Mouse (Mus musculus): ENCODE measurements at regions not wholly inside any gene's neighbourhood (a gene's known extent, or its start where the extent isn't known, plus 50 kb on each side); places are given as distances from the start of the nearest gene placed in this dataset.

GRCm38 (mm10) chr10:39250039-39250438 lies 86.4 kb upstream of the Ccn6 start:
- DNase-seq (ENCODE audit: extremely low spot score, low spot score) = no peak

GRCm38 (mm10) chr10:39248486-39248885 lies 84.9 kb upstream of the Ccn6 start:
- DNase-seq (ENCODE audit: extremely low spot score, low spot score) = no peak

- no peak for DNase-seq (ENCODE audit: extremely low spot score, low spot score)
Measured at GRCm38 (mm10) chr10:39246984-39247383, 83.4 kb upstream of the Ccn6 start.

GRCm38 (mm10) chr10:39245141-39245540 lies 81.5 kb upstream of the Ccn6 start:
- no peak for DNase-seq (ENCODE audit: extremely low spot score, low spot score)

- DNase-seq (ENCODE audit: extremely low spot score, low spot score) = no peak
Measured at GRCm38 (mm10) chr10:39244061-39244460, 80.5 kb upstream of the Ccn6 start.

- DNase-seq (ENCODE audit: extremely low spot score, low spot score) = no peak
Measured at GRCm38 (mm10) chr10:39242398-39242797, 78.8 kb upstream of the Ccn6 start.

- DNase-seq (ENCODE audit: extremely low spot score, low spot score) = no peak
Measured at GRCm38 (mm10) chr10:39241922-39242321, 78.3 kb upstream of the Ccn6 start.

- no peak for DNase-seq (ENCODE audit: extremely low spot score, low spot score)
Measured at GRCm38 (mm10) chr10:39241486-39241885, 77.9 kb upstream of the Ccn6 start.

GRCm38 (mm10) chr10:39240966-39241365 lies 77.4 kb upstream of the Ccn6 start:
- no peak for DNase-seq (ENCODE audit: extremely low spot score, low spot score)

GRCm38 (mm10) chr10:39240178-39240791 lies 76.7 kb upstream of the Ccn6 start:
- DNase-seq (ENCODE audit: extremely low spot score, low spot score) = peak; percentile 36

GRCm38 (mm10) chr10:39239498-39240177 lies 76.0 kb upstream of the Ccn6 start:
- peak; percentile 82 for DNase-seq (ENCODE audit: extremely low spot score, low spot score)

GRCm38 (mm10) chr10:39238596-39238995 lies 75.0 kb upstream of the Ccn6 start:
- no peak for DNase-seq (ENCODE audit: extremely low spot score, low spot score)

- DNase-seq (ENCODE audit: extremely low spot score, low spot score) = no peak
Measured at GRCm38 (mm10) chr10:39237549-39237948, 74.0 kb upstream of the Ccn6 start.

- no peak for DNase-seq (ENCODE audit: extremely low spot score, low spot score)
Measured at GRCm38 (mm10) chr10:39233926-39234450, 70.4 kb upstream of the Ccn6 start.

- no peak for DNase-seq (ENCODE audit: extremely low spot score, low spot score)
Measured at GRCm38 (mm10) chr10:39233191-39233590, 69.6 kb upstream of the Ccn6 start.

GRCm38 (mm10) chr10:39230634-39231410 lies 67.2 kb upstream of the Ccn6 start:
- no peak for DNase-seq (ENCODE audit: extremely low spot score, low spot score)

- no peak for DNase-seq (ENCODE audit: extremely low spot score, low spot score)
Measured at GRCm38 (mm10) chr10:39229233-39229632, 65.6 kb upstream of the Ccn6 start.

GRCm38 (mm10) chr10:39228027-39228426 lies 64.4 kb upstream of the Ccn6 start:
- DNase-seq (ENCODE audit: extremely low spot score, low spot score) = no peak

GRCm38 (mm10) chr10:39227499-39227942 lies 63.9 kb upstream of the Ccn6 start:
- DNase-seq (ENCODE audit: extremely low spot score, low spot score) = peak; percentile 42

- DNase-seq (ENCODE audit: extremely low spot score, low spot score) = no peak
Measured at GRCm38 (mm10) chr10:39226518-39226917, 62.9 kb upstream of the Ccn6 start.

- no peak for DNase-seq (ENCODE audit: extremely low spot score, low spot score)
Measured at GRCm38 (mm10) chr10:39224449-39225094, 61.0 kb upstream of the Ccn6 start.

- DNase-seq (ENCODE audit: extremely low spot score, low spot score) = no peak
Measured at GRCm38 (mm10) chr10:39221028-39221427, 57.4 kb upstream of the Ccn6 start.
